Mouse (Mus musculus) brain, embryonic 14.5 days (tissue): ENCODE measurements around the gene Gpr153.

ENCODE experiments used
- CTCF ChIP-seq: fragments of 200-500 bp; IDR thresholded peaks from 2 replicates; pipeline ENCODE4 v1.5.1; 2012; ENCODE audit warnings: inconsistent platforms, mild to moderate bottlenecking, moderate library complexity, borderline replicate concordance; ENCODE audit not compliant: insufficient read depth, insufficient read length; ENCODE audit errors: extremely low read depth
- POLR2A ChIP-seq: fragments of 200-500 bp; IDR thresholded peaks from 2 replicates; pipeline ENCODE4 v1.6.1; 2012; ENCODE audit warnings: mild to moderate bottlenecking, inconsistent platforms, borderline replicate concordance; ENCODE audit not compliant: poor library complexity, insufficient read depth, insufficient read length, severe bottlenecking; ENCODE audit errors: extremely low read depth

GRCm38 (mm10) chr4:152264177-152264530 is 9.9 kb upstream of the Gpr153 start:
- no peak for TF ChIP-seq POLR2A
- TF ChIP-seq CTCF, result no peak
